Mouse (Mus musculus) embryonic fibroblast, embryonic 13.5 days (primary cell): ENCODE results near the gene Ctnna3. TPM values are rescaled to one million over a fixed set of nuclear protein-coding genes. Genes with fewer than 3 reads are reported as not detected.
"Not testable (repeated sequence)": the region's sequence is repeated elsewhere in the genome, so short reads cannot be mapped to it uniquely, and the experiment has no call there.

Source experiments
- H3K27ac ChIP-seq: 2 replicates; pipeline ENCODE4 v1.5.1; 2012; ENCODE audit warnings: low read length, control low read depth, inconsistent platforms; ENCODE audit not compliant: insufficient read depth
- H3K4me1 ChIP-seq: 2 replicates; pipeline ENCODE4 v1.6.1; 2011; ENCODE audit warnings: low read length; ENCODE audit not compliant: control insufficient read depth, insufficient read depth
- H3K4me3 ChIP-seq: 2 replicates; pipeline ENCODE4 v1.5.1; 2011; ENCODE audit warnings: mild to moderate bottlenecking, control low read depth, low read length; ENCODE audit not compliant: insufficient read depth
- CTCF ChIP-seq: IDR thresholded peaks from 2 replicates; pipeline ENCODE4 v1.5.1; 2011; ENCODE audit warnings: mild to moderate bottlenecking, control low read depth, low read length, moderate library complexity, borderline replicate concordance; ENCODE audit not compliant: insufficient read depth
- POLR2A ChIP-seq: IDR thresholded peaks from 2 replicates; pipeline ENCODE4 v1.6.1; 2011; ENCODE audit warnings: low read depth, mild to moderate bottlenecking, control low read depth, low read length, moderate library complexity
- polyA plus RNA-seq: library from polyadenylated mRNA; stranded (reverse); fragments of >200 nt; gene quantifications from 2 replicates; pipeline ENCODE4 v1.2.4, GENCODE M21; 2011; ENCODE audit warnings: low read depth; ENCODE audit not compliant: missing spikeins, insufficient read length

Gene Ctnna3
- polyA plus RNA-seq, 1 experiment = 0.14 TPM

- TF ChIP-seq POLR2A = no peak
- no peak overlapping the region for H3K4me3 ChIP-seq
- no peaks in the 10 kb centered on the region for H3K4me1 ChIP-seq
- H3K27ac ChIP-seq = no peak overlapping the region
Measured at GRCm38 (mm10) chr10:64215632-64216031, 785.7 kb downstream of the Ctnna3 start.

- H3K4me3 ChIP-seq = no peak overlapping the region
- H3K27ac ChIP-seq = no peak overlapping the region
- H3K4me1 ChIP-seq = no peaks in the 10 kb centered on the region
- TF ChIP-seq CTCF (no peak), POLR2A (no peak)
Measured at GRCm38 (mm10) chr10:64223023-64223422, 793.1 kb downstream of the Ctnna3 start.

- Histone ChIP-seq H3K4me1 (no peaks in the 10 kb centered on the region), H3K4me3 (no peak overlapping the region), H3K27ac (no peak overlapping the region)
- TF ChIP-seq CTCF (no peak), POLR2A (no peak)
Measured at GRCm38 (mm10) chr10:64224007-64224406, 794.1 kb downstream of the Ctnna3 start.

- no peak overlapping the region for H3K27ac ChIP-seq
- H3K4me1 ChIP-seq = no peaks in the 10 kb centered on the region
- no peak overlapping the region for H3K4me3 ChIP-seq
- no peak for TF ChIP-seq POLR2A
- TF ChIP-seq CTCF = no peak
Measured at GRCm38 (mm10) chr10:64224424-64224823, 794.5 kb downstream of the Ctnna3 start.

GRCm38 (mm10) chr10:64225826-64226225 is 795.9 kb downstream of the Ctnna3 start:
- H3K4me1 ChIP-seq, H3K4me3 ChIP-seq, H3K27ac ChIP-seq: not testable (repeated sequence)

- Histone ChIP-seq H3K4me3 (no peak overlapping the region), H3K4me1 (no peaks in the 10 kb centered on the region), H3K27ac (no peak overlapping the region)
- TF ChIP-seq POLR2A (no peak), CTCF (no peak)
Measured at GRCm38 (mm10) chr10:64243421-64243820, 813.5 kb downstream of the Ctnna3 start.

GRCm38 (mm10) chr10:64268156-64268555 is 838.3 kb downstream of the Ctnna3 start:
- no peak for TF ChIP-seq POLR2A
- TF ChIP-seq CTCF = no peak
- H3K4me1 ChIP-seq = no peaks in the 10 kb centered on the region
- no peak overlapping the region for H3K4me3 ChIP-seq
- H3K27ac ChIP-seq = no peak overlapping the region

GRCm38 (mm10) chr10:64275143-64275542 is 845.2 kb downstream of the Ctnna3 start:
- TF ChIP-seq CTCF (no peak), POLR2A (no peak)
- Histone ChIP-seq H3K4me1 (no peaks in the 10 kb centered on the region), H3K27ac (no peak overlapping the region), H3K4me3 (no peak overlapping the region)

- no peaks in the 10 kb centered on the region for H3K4me1 ChIP-seq
- TF ChIP-seq CTCF (no peak), POLR2A (no peak)
- no peak overlapping the region for H3K27ac ChIP-seq
- no peak overlapping the region for H3K4me3 ChIP-seq
Measured at GRCm38 (mm10) chr10:64278836-64279235, 848.9 kb downstream of the Ctnna3 start.

GRCm38 (mm10) chr10:64305802-64306201 is 875.9 kb downstream of the Ctnna3 start:
- no peak for TF ChIP-seq CTCF
- TF ChIP-seq POLR2A = no peak
- Histone ChIP-seq H3K4me1 (no peaks in the 10 kb centered on the region), H3K27ac (no peak overlapping the region), H3K4me3 (no peak overlapping the region)

- Histone ChIP-seq H3K4me1 (no peaks in the 10 kb centered on the region), H3K4me3 (no peak overlapping the region), H3K27ac (no peak overlapping the region)
- no peak for TF ChIP-seq POLR2A
- no peak for TF ChIP-seq CTCF
Measured at GRCm38 (mm10) chr10:64311622-64312292, 881.9 kb downstream of the Ctnna3 start.
